Mouse (Mus musculus): ENCODE measurements at regions not wholly inside any gene's neighbourhood (a gene's known extent, or its start where the extent isn't known, plus 50 kb on each side); places are given as distances from the start of the nearest gene placed in this dataset.
A peak's percentile ranks its signal among the peaks of the same experiment; 100 is the strongest.

- DNase-seq, result no peak
These were observed 690.9 kb downstream of the 1700064H15Rik start for GRCm38 (mm10) chr3:18937333-18938122.

- DNase-seq, result no peak
These were observed 686.9 kb downstream of the 1700064H15Rik start for GRCm38 (mm10) chr3:18941301-18942177.

GRCm38 (mm10) chr3:18960341-18960740 is 668.1 kb downstream of the 1700064H15Rik start:
- no peak for DNase-seq

- DNase-seq, result no peak
These were observed 639.8 kb downstream of the 1700064H15Rik start for GRCm38 (mm10) chr3:18988662-18989061.

- peak; percentile 28 for DNase-seq
These were observed 638.8 kb downstream of the 1700064H15Rik start for GRCm38 (mm10) chr3:18989577-18990240.

- no peak for DNase-seq
These were observed 628.3 kb downstream of the 1700064H15Rik start for GRCm38 (mm10) chr3:19000179-19000578.

GRCm38 (mm10) chr3:19002056-19002455 is 626.4 kb downstream of the 1700064H15Rik start:
- no peak for DNase-seq

GRCm38 (mm10) chr3:19004792-19005191 is 623.7 kb downstream of the 1700064H15Rik start:
- DNase-seq, result no peak

- no peak for DNase-seq
These were observed 583.9 kb downstream of the 1700064H15Rik start for GRCm38 (mm10) chr3:19044566-19044965.

- no peak for DNase-seq
These were observed 582.5 kb downstream of the 1700064H15Rik start for GRCm38 (mm10) chr3:19045933-19046332.

- DNase-seq, result no peak
These were observed 581.9 kb downstream of the 1700064H15Rik start for GRCm38 (mm10) chr3:19046610-19047009.

- no peak for DNase-seq
These were observed 572.5 kb downstream of the 1700064H15Rik start for GRCm38 (mm10) chr3:19055961-19056360.

GRCm38 (mm10) chr3:19056623-19057022 is 571.9 kb downstream of the 1700064H15Rik start:
- DNase-seq, result no peak

GRCm38 (mm10) chr3:19059906-19060870 is 568.3 kb downstream of the 1700064H15Rik start:
- DNase-seq, result no peak

GRCm38 (mm10) chr3:19061488-19062248 is 566.8 kb downstream of the 1700064H15Rik start:
- DNase-seq, result no peak

GRCm38 (mm10) chr3:19062249-19062859 is 566.1 kb downstream of the 1700064H15Rik start:
- peak; percentile 57 for DNase-seq

GRCm38 (mm10) chr3:19067141-19067757 is 561.2 kb downstream of the 1700064H15Rik start:
- no peak for DNase-seq

All from lung, postnatal 14 days (tissue).